Mouse (Mus musculus) heart, postnatal 36 days (tissue): Measurements from ENCODE around the gene Maml2. TPM values are rescaled to one million over a fixed set of nuclear protein-coding genes. Genes with fewer than 3 reads are reported as not detected.

Experiments
- microRNA-seq, 2 experiments: library from miRNA; unstranded; fragments of <30 nt; microRNA quantifications; one replicate each; pipeline ENCODE4 v1.2.0; 2021; ENCODE audit warnings: borderline number of aligned reads in 2 of 2
- total RNA-seq, 2 experiments: library from RNA; stranded (reverse); gene quantifications; 2 replicates each; pipeline ENCODE4 v1.2.3; 2021

Maml2 gene
- total RNA-seq, 2 experiments from 2014 or later: 6.0 to 6.2 TPM

Small RNAs within 50 kb of the gene (microRNA-seq; reads per million reads assigned to microRNA genes)
- 0 reads per million in 2 experiments for gene Gm22643

Other genes with a start within 250 kb of the Maml2 start
- 1 to 10 TPM; 6.1 to 6.2 TPM for gene Jrkl, start 52.1 kb upstream of the Maml2 start, total RNA-seq
- 1 to 10 TPM; 8.7 to 8.9 TPM for gene Ccdc82, start 51.0 kb upstream of the Maml2 start, total RNA-seq
- not detected for gene Gm17571, start 148.8 kb downstream of the Maml2 start, total RNA-seq